Mouse (Mus musculus) heart, embryonic 14.5 days (tissue): ENCODE data around the gene Shank3. TPM values are rescaled to one million over a fixed set of nuclear protein-coding genes. Genes with fewer than 3 reads are reported as not detected.

ENCODE experiments used
- ATAC-seq: fragments of 200-750 bp; cut with Nextera tagmentation; 2 replicates; pipeline ENCODE4 v1.8.0; 2017; ENCODE audit warnings: low read depth, moderate TSS enrichment; ENCODE audit not compliant: insufficient number of reproducible peaks, insufficient read depth, low FRiP score
- H3K27ac ChIP-seq, 2 experiments: fragments of 200-500 bp in 1 of 2; fragments of 300-500 bp in 1 of 2; sonication (generic) in 1 of 2; replicated peaks in 1 of 2; 2 replicates each; pipeline ENCODE4 v1.5.1; 2012 to 2014; ENCODE audit warnings: low read depth in 2 of 2, low read length in 2 of 2, control low read depth in 1 of 2, mild to moderate bottlenecking in 1 of 2, mixed read lengths in 1 of 2; ENCODE audit not compliant: control insufficient read depth in 1 of 2, insufficient read depth in 1 of 2
- H3K27me3 ChIP-seq: fragments of 300-500 bp; sonication (generic); 2 replicates; pipeline ENCODE4 v1.6.1; 2014; ENCODE audit warnings: mild to moderate bottlenecking, low read length, control low read depth; ENCODE audit not compliant: control insufficient read depth, insufficient read depth
- H3K36me3 ChIP-seq: fragments of 300-500 bp; sonication (generic); 2 replicates; pipeline ENCODE4 v1.6.1; 2014; ENCODE audit warnings: mild to moderate bottlenecking, control low read depth, low read length, mixed read lengths; ENCODE audit not compliant: control insufficient read depth, insufficient read depth
- H3K4me1 ChIP-seq, 2 experiments: fragments of 200-500 bp in 1 of 2; fragments of 300-500 bp in 1 of 2; sonication (generic) in 1 of 2; 2 replicates each; pipeline ENCODE4 v1.6.1; 2012 to 2014; ENCODE audit warnings: low read length in 2 of 2, control low read depth in 1 of 2, mixed read lengths in 1 of 2; ENCODE audit not compliant: control insufficient read depth in 2 of 2, insufficient read depth in 2 of 2
- H3K4me2 ChIP-seq: fragments of 300-500 bp; sonication (generic); 2 replicates; pipeline ENCODE4 v1.6.1; 2014; ENCODE audit warnings: mild to moderate bottlenecking, low read length
- H3K4me3 ChIP-seq, 2 experiments: fragments of 200-500 bp in 1 of 2; fragments of 300-500 bp in 1 of 2; sonication (generic) in 1 of 2; 2 replicates each; pipeline ENCODE4 v1.5.1; 2012 to 2014; ENCODE audit warnings: low read length in 2 of 2, mild to moderate bottlenecking in 2 of 2, control low read depth in 1 of 2, low read depth in 1 of 2, moderate library complexity in 1 of 2; ENCODE audit not compliant: control insufficient read depth in 1 of 2, insufficient read depth in 1 of 2
- H3K9ac ChIP-seq: fragments of 300-500 bp; sonication (generic); 2 replicates; pipeline ENCODE4 v1.6.1; 2014; ENCODE audit warnings: mild to moderate bottlenecking, low read length
- H3K9me3 ChIP-seq: fragments of 300-500 bp; sonication (generic); 2 replicates; pipeline ENCODE4 v1.6.1; 2016; ENCODE audit warnings: low read length, control low read depth; ENCODE audit not compliant: control insufficient read depth
- whole genome bisulfite sequencing: fragments of 180-500 bp; shearing (Covaris S2); extraction: QIAGEN DNeasy Blood & Tissue Kit; methylation state at CpG from one replicate; pipeline ENCODE4 v1.1.7; 2014; 5-methylcytosine and 5-hydroxymethylcytosine counted together
- polyA plus RNA-seq: library from polyadenylated mRNA; unstranded; fragments of >200 nt; fragmentation: Nextera tagmentation; extraction: Ambion mirVana; gene quantifications from 2 replicates; pipeline ENCODE4 v1.2.1, GENCODE M21; 2014

The Shank3 gene
- polyA plus RNA-seq, 1 experiment from 2014 or later = 2.4 TPM

GRCm38 (mm10) chr15:89548837-89549236 is 49.4 kb downstream of the Shank3 start:
- 46% methylated on average over 11 of the region's 11 CpGs for WGBS
- no peak overlapping the region for H3K27ac ChIP-seq
- H3K4me2 ChIP-seq = peak overlapping the region; percentile 81
- no peak overlapping the region for H3K9ac ChIP-seq
- H3K27me3 ChIP-seq = peaks cover 22% of the 10 kb centered on the region
- H3K9me3 ChIP-seq = no peaks in the 10 kb centered on the region
- 0 out of 4 replicates have a peak overlapping the region, but pooled peaks of 1 of the 2 experiments have one; percentile 44 for H3K4me3 ChIP-seq
- 0 out of 4 replicates have a peak, but pooled peaks cover 0 to 3% of the 10 kb centered on the region in 2 experiments for H3K4me1 ChIP-seq
- ATAC-seq = no peak
- peaks cover 19% of the 10 kb centered on the region; the same call in 1 of the 2 replicates for H3K36me3 ChIP-seq

- Histone ChIP-seq H3K4me2 (no peak overlapping the region), H3K36me3 (peaks cover 13% of the 10 kb centered on the region; the same call in 1 of the 2 replicates), H3K4me3 (no peak overlapping the region), H3K4me1 (0 out of 4 replicates have a peak, but pooled peaks cover 0 to 3% of the 10 kb centered on the region in 2 experiments), H3K9me3 (no peaks in the 10 kb centered on the region), H3K27me3 (peaks cover 26% of the 10 kb centered on the region), H3K27ac (no peak overlapping the region), H3K9ac (no peak overlapping the region)
- ATAC-seq = no peak
- WGBS = 86% methylated on average over 8 of the region's 8 CpGs
These were observed 51.1 kb downstream of the Shank3 start for GRCm38 (mm10) chr15:89550506-89550905.

DNA sequence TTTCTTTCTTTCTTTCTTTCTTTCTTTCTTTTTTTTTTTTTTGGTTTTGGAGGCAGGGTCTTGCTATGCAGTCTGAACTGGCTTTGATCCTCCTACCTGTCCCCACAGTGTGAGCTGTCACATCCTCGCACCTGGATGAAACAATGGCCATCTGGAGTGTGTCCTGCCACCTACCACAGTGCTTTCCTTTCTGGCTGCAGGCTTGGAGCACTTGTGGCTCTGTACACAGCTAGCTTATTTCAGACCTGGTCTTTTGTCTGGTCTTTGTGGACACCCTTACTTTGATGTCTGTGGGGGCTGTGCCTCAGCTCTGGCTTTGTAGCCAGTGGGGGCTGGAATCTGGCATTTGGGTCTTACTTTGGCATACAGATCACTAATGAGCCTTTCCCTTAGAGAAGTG is 52.3 kb downstream of the Shank3 start:
- Histone ChIP-seq H3K27me3 (peaks cover 38% of the 10 kb centered on the region), H3K4me1 (peaks cover 0 to 9% of the 10 kb centered on the region in 2 experiments; a peak in 3 of 4 replicates), H3K27ac (no peak overlapping the region), H3K9me3 (no peaks in the 10 kb centered on the region), H3K4me2 (no peak overlapping the region), H3K36me3 (peaks cover 10% of the 10 kb centered on the region; the same call in 1 of the 2 replicates), H3K4me3 (no peak overlapping the region), H3K9ac (no peak overlapping the region)
- 43% methylated on average over 1 of the region's 1 CpGs for WGBS
- ATAC-seq = no peak

GRCm38 (mm10) chr15:89555591-89555990 is 56.2 kb downstream of the Shank3 start:
- 72% methylated on average over 6 of the region's 6 CpGs for WGBS
- peaks cover 46% of the 10 kb centered on the region for H3K27me3 ChIP-seq

DNA sequence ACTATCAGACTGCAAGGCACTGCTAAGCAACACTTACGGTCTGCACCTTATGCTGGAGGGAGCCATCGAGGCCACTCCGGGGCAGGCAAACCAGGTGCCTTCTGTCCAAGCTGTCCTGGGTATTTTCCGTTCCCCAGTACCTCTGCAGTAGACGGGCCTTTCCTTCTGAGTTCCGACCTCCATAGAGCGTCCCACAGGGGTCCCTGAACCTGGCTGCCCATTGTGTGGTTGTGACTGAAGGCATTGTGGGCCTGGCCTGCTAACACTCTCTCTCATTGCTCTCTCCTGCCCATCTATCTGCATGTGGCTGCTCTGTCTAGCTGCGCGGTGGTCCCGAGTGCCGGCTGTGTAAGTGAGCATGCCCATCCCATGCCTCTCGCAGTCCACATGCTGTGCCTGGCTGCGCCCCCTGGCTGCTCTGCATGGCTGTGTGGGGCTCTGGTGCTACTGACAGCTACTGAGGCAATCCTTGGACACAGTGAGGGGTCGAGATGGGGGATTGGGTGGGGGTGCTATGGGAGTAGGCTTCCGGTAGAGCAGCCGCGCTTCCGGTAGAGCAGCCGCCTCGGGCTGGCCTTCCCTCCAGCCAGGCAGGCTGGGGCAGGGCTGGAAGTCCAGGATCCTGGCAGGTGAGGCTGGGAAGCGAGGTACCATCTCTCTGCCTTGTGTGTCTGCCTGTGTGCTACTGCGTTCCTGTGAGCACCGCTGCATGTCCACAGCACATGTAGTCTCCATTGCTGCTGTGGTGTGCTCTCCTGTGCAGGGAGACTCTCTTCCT is 57.2 kb downstream of the Shank3 start:
- WGBS = 19% methylated on average over 23 of the region's 23 CpGs
- Histone ChIP-seq H3K9ac (no peak overlapping the region; the same call in 1 of the 2 replicates), H3K4me1 (peaks cover 0 to 19% of the 10 kb centered on the region in 2 experiments; a peak in 3 of 4 replicates), H3K27ac (no peak overlapping the region), H3K36me3 (peaks cover 4% of the 10 kb centered on the region; the same call in 1 of the 2 replicates), H3K27me3 (peaks cover 46% of the 10 kb centered on the region), H3K9me3 (no peaks in the 10 kb centered on the region), H3K4me3 (peak overlapping the region; percentile 8 to 22; a peak in 3 of 4 replicates), H3K4me2 (peak overlapping the region; percentile 57)
- no peak for ATAC-seq

More at GRCm38 (mm10) chr15:89555591-89555990, 56.2 kb downstream of the Shank3 start:
- Histone ChIP-seq H3K4me1 (peaks cover 0 to 19% of the 10 kb centered on the region in 2 experiments; a peak in 3 of 4 replicates), H3K9ac (no peak overlapping the region), H3K4me2 (no peak overlapping the region), H3K27ac (no peak overlapping the region), H3K4me3 (no peak overlapping the region), H3K36me3 (peaks cover 4% of the 10 kb centered on the region; the same call in 1 of the 2 replicates), H3K9me3 (no peaks in the 10 kb centered on the region)
- ATAC-seq = no peak

GRCm38 (mm10) chr15:89557179-89557995 is 58.0 kb downstream of the Shank3 start:
- Histone ChIP-seq H3K9me3 (no peaks in the 10 kb centered on the region), H3K27ac (no peak overlapping the region), H3K36me3 (peaks cover 2% of the 10 kb centered on the region; the same call in 1 of the 2 replicates), H3K4me1 (peaks cover 0 to 19% of the 10 kb centered on the region in 2 experiments; a peak in 3 of 4 replicates), H3K4me2 (peak overlapping the region; percentile 57), H3K9ac (no peak overlapping the region), H3K27me3 (peaks cover 46% of the 10 kb centered on the region), H3K4me3 (peak overlapping the region; percentile 26 to 38)
- no peak for ATAC-seq
- 26% methylated on average over 40 of the region's 40 CpGs for WGBS

- Histone ChIP-seq H3K9ac (no peak overlapping the region), H3K27ac (no peak overlapping the region), H3K9me3 (no peaks in the 10 kb centered on the region), H3K36me3 (no peaks in the 10 kb centered on the region; the same call in 1 of the 2 replicates), H3K4me3 (peak overlapping the region; percentile 26 to 38), H3K4me1 (peaks cover 0 to 19% of the 10 kb centered on the region in 2 experiments; a peak in 3 of 4 replicates), H3K27me3 (peaks cover 46% of the 10 kb centered on the region), H3K4me2 (peak overlapping the region; percentile 57)
- WGBS = 19% methylated on average over 34 of the region's 34 CpGs
- ATAC-seq = no peak
These were observed 58.6 kb downstream of the Shank3 start for GRCm38 (mm10) chr15:89557996-89558390.
